In genomic region chr3:9593832-9594231, GRCm38 (mm10) we compare ENCODE assay signal across 8 mouse cellular contexts. TPM values are rescaled to one million over a fixed set of nuclear protein-coding genes. Genes with fewer than 3 reads are reported as not detected.
DNase-seq lines count a peak whose midpoint lies in the region; ATAC-seq and TF ChIP-seq lines count a peak whose summit lies in the region.

No protein-coding gene starts in this region.

- H3K79me2 ChIP-seq in CH12.LX (replicated peaks; ENCODE audit: control insufficient read depth, extremely low read depth, insufficient read depth, poor library complexity, severe bottlenecking) = no peaks in the 10 kb centered on the region

- no peak overlapping the region for H3K4me3 ChIP-seq in hindbrain, embryonic 14.5 days (replicated peaks; ENCODE audit: low read length)
- no peak overlapping the region for H3K4me3 ChIP-seq in hindbrain, embryonic 13.5 days
- no peak overlapping the region for H3K4me3 ChIP-seq in CH12.LX (replicated peaks in 1 of 3; ENCODE audit: low read depth in 2 of 3, low read length in 2 of 3, poor library complexity in 1 of 3)

- H3K36me3 ChIP-seq in hindbrain, embryonic 14.5 days (replicated peaks; ENCODE audit: control insufficient read depth, insufficient read depth) = no peaks in the 10 kb centered on the region
- H3K36me3 ChIP-seq in hindbrain, embryonic 13.5 days = no peaks in the 10 kb centered on the region
- H3K36me3 ChIP-seq in CH12.LX (replicated peaks in 1 of 2; ENCODE audit: control insufficient read depth in 1 of 2, insufficient read depth in 1 of 2, low read length in 1 of 2) = no peaks in the 10 kb centered on the region
- H3K36me3 ChIP-seq in splenic B cell, adult 2 months (ENCODE audit: control insufficient read depth, insufficient read depth, low read length, poor library complexity, severe bottlenecking) = no peaks in the 10 kb centered on the region

- no peak overlapping the region for H3K27ac ChIP-seq in hindbrain, embryonic 14.5 days
- H3K27ac ChIP-seq in hindbrain, embryonic 13.5 days = no peak overlapping the region
- H3K27ac ChIP-seq in CH12.LX (ENCODE audit: insufficient read depth, low read depth) = no peak overlapping the region

- H3K27me3 ChIP-seq in hindbrain, embryonic 14.5 days (ENCODE audit: control insufficient read depth, insufficient read depth, low read length) = no peaks in the 10 kb centered on the region
- H3K27me3 ChIP-seq in hindbrain, embryonic 13.5 days = no peaks in the 10 kb centered on the region
- H3K27me3 ChIP-seq in CH12.LX (replicated peaks) = no peaks in the 10 kb centered on the region
- H3K27me3 ChIP-seq in splenic B cell, adult 2 months (ENCODE audit: control insufficient read depth, insufficient read depth, low read length, poor library complexity, severe bottlenecking) = no peaks in the 10 kb centered on the region

- no peak overlapping the region for H3K9ac ChIP-seq in hindbrain, embryonic 14.5 days
- H3K9ac ChIP-seq in hindbrain, embryonic 13.5 days = no peak overlapping the region
- no peak overlapping the region for H3K9ac ChIP-seq in CH12.LX (ENCODE audit: insufficient read depth, low read depth)

- peak; percentile 37 for DNase-seq in hindbrain, embryonic 14.5 days (ENCODE audit: low spot score)
- DNase-seq in CH12.LX (ENCODE audit: extremely low read depth) = peak; percentile 51
- DNase-seq in cerebellum, adult 11-12 months = peak; percentile 29
- peak; percentile 59 for DNase-seq in kidney, postnatal 10 days
- DNase-seq in splenic B cell, adult 2 months (ENCODE audit: low read depth, low spot score) = peak; percentile 36
- no peak for DNase-seq in right cerebral cortex, postnatal 36 days (ENCODE audit: low spot score in 2 of 2)
- DNase-seq in adrenal gland, adult 2 months = no peak

- H3K9me3 ChIP-seq in hindbrain, embryonic 14.5 days (ENCODE audit: control insufficient read depth, low read length) = no peaks in the 10 kb centered on the region
- H3K9me3 ChIP-seq in hindbrain, embryonic 13.5 days = no peaks in the 10 kb centered on the region
- H3K9me3 ChIP-seq in CH12.LX (replicated peaks; ENCODE audit: low read length) = no peaks in the 10 kb centered on the region

- no peak for TF ChIP-seq POLR2A in CH12.LX (IDR thresholded peaks at IDR 0.05; ENCODE audit: low read depth, low read length)

- peak; percentile 48 for TF ChIP-seq RAD21 in CH12.LX (IDR thresholded peaks at IDR 0.05; ENCODE audit: low read depth, low read length)

- in situ Hi-C loops in CH12.LX (cut with MboI; ENCODE audit: low pct_ligation_motif_present, low pct_unique_long_range_greater_than_20kb, low sequenced_read_pairs) = no loop called here

- dilution Hi-C loops in CH12.LX (cut with MboI; ENCODE audit: extremely low pct_ligation_motif_present, extremely low pct_unique_long_range_greater_than_20kb, low sequenced_read_pairs) = no loop called here

- H3K4me2 ChIP-seq in hindbrain, embryonic 14.5 days (replicated peaks) = no peak overlapping the region
- H3K4me2 ChIP-seq in hindbrain, embryonic 13.5 days = no peak overlapping the region
- H3K4me2 ChIP-seq in CH12.LX (ENCODE audit: insufficient read depth, low read depth, poor library complexity, severe bottlenecking) = no peak overlapping the region

- WGBS in hindbrain, embryonic 14.5 days = 90% methylated on average over 2 of the region's 2 CpGs
- 89% methylated on average over 2 of the region's 2 CpGs for WGBS in hindbrain, embryonic 13.5 days

- TF ChIP-seq CTCF in CH12.LX (conservative IDR thresholded peaks at IDR 0.05 in 1 of 2, IDR thresholded peaks at IDR 0.05 in 1 of 2; ENCODE audit: low read depth in 2 of 2, low read length in 2 of 2) = peak; percentile 42 to 62; a peak in 3 of 4 replicates

- no peak for ATAC-seq in hindbrain, embryonic 14.5 days (ENCODE audit: low FRiP score)
- no peak; the same call in 1 of the 2 replicates for ATAC-seq in hindbrain, embryonic 13.5 days (ENCODE audit: low FRiP score)

- TF ChIP-seq EP300 in CH12.LX (IDR thresholded peaks at IDR 0.05; ENCODE audit: low read length) = no peak

- H3K4me1 ChIP-seq in hindbrain, embryonic 14.5 days (replicated peaks; ENCODE audit: control insufficient read depth, insufficient read depth, low read length) = no peaks in the 10 kb centered on the region
- peaks cover 3% of the 10 kb centered on the region; the same call in 1 of the 2 replicates for H3K4me1 ChIP-seq in hindbrain, embryonic 13.5 days (replicated peaks)
- peaks cover 6 to 25% of the 10 kb centered on the region in 2 experiments for H3K4me1 ChIP-seq in CH12.LX (ENCODE audit: control insufficient read depth in 1 of 2, insufficient read depth in 2 of 2)

TF ChIP-seq in CH12.LX, 34 proteins besides CTCF, POLR2A, EP300 and RAD21:
- no peak for TF ChIP-seq NRF1 (IDR thresholded peaks at IDR 0.05; ENCODE audit: low read depth, low read length)
- TF ChIP-seq ZNF384 (IDR thresholded peaks at IDR 0.05; ENCODE audit: low read depth, low read length) = peak; percentile 93
- TF ChIP-seq SMC3 (IDR thresholded peaks at IDR 0.05; ENCODE audit: low read depth, low read length) = peak; percentile 45

RNA-seq across cellular contexts. Expression of gene Zfp704, which starts 16.1 kb away (rescaled TPM):
- 14.7 and 15.7 TPM in 2 replicates for polyA plus RNA-seq in hindbrain, embryonic 14.5 days (2014; fragmentation: Nextera tagmentation; extraction: Ambion mirVana)
- polyA plus RNA-seq in hindbrain, embryonic 13.5 days (2015; fragmentation: Nextera tagmentation; extraction: Ambion mirVana) = 8.5 and 8.7 TPM in 2 replicates
- not detected in 2 replicates for total RNA-seq in CH12.LX (2012; rRNA removed)
- not detected in 2 replicates for total RNA-seq in CH12.LX (2014; rRNA removed)
- not detected in 2 replicates for polyA plus RNA-seq in CH12.LX (2012; ENCODE audit: insufficient read length, low read depth)
- 10 to 100 TPM in 1 of 2 experiments, 1 to 10 TPM in 1; 9.7 to 12.5 TPM for total RNA-seq in adrenal gland, adult 2 months (2021)
- polyA plus RNA-seq in adrenal gland, adult 2 months (2012; rRNA removed) = 2.4 and 3.3 TPM in 2 replicates

Comparison
In these comparisons a context has a peak if more than half of its experiments do, and no peak if none do; other contexts are left out.
1. DNase-seq: peak in hindbrain, embryonic 14.5 days (single experiment), CH12.LX (single experiment), cerebellum, adult 11-12 months (single experiment), kidney, postnatal 10 days (single experiment) and splenic B cell, adult 2 months (single experiment); none in right cerebral cortex, postnatal 36 days (0 of 2) and adrenal gland, adult 2 months (single experiment).